Mouse (Mus musculus): ENCODE measurements around the gene Eif3a. TPM values are rescaled to one million over a fixed set of nuclear protein-coding genes. Genes with fewer than 3 reads are reported as not detected.

The Eif3a gene
- polyA plus RNA-seq, 1 experiment from 2014 or later: 149 TPM

DNA sequence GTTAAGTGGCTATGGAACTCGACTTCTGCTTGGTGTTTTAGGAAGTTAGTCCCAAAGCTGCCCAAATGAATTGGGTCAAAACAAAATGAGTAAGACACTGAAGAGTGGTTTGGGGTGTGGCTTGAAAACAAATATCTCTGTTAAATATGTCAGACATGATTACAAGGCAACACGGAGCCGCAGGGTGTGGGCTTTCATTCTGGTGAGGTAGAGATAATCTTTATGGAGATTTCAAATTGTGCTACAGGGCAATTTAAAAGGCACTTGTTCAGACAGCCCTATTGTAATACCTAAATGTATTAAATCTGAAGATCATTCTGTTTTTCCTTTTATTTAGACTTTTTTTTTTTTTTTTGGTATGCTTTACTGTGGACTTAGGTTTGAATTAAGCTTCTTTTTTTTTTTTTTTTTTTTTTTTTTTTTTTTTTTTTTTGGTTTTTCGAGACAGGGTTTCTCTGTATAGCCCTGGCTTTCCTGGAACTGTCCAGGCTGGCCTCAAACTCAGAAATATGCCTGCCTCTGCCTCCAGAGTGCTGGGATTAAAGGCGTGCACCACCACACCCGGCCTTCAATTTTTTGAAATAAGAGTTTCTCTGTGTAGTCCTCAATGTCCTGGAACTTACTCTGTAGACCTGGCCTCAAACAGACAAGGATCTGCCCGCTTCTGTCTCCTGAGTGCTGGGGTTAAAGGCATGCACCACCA, 9.6 kb upstream of the Eif3a start:
- no peak overlapping the region for H3K4me2 ChIP-seq
- peak; percentile 72 for ATAC-seq (replicated peaks; ENCODE audit: insufficient number of reproducible peaks, low FRiP score, low TSS enrichment)
- WGBS (ENCODE audit: insufficient replicate concordance): 67% methylated on average over 7 of the region's 7 CpGs

GRCm38 (mm10) chr19:60797415-60797814, 7.0 kb upstream of the Eif3a start:
- H3K4me3 ChIP-seq (ENCODE audit: low read depth, low read length): no peak overlapping the region
- no peaks in the 10 kb centered on the region for H3K27me3 ChIP-seq (ENCODE audit: control insufficient read depth, insufficient read depth, low read length)
- H3K9me3 ChIP-seq (replicated peaks; ENCODE audit: control insufficient read depth, low read length): no peaks in the 10 kb centered on the region
- no peak overlapping the region for H3K9ac ChIP-seq (ENCODE audit: low read depth, low read length)
- no peak for ATAC-seq (replicated peaks; ENCODE audit: insufficient number of reproducible peaks, low FRiP score, low TSS enrichment)
- H3K36me3 ChIP-seq (ENCODE audit: control insufficient read depth, insufficient read depth, low read length): no peaks in the 10 kb centered on the region
- H3K4me2 ChIP-seq: no peak overlapping the region
- no peaks in the 10 kb centered on the region for H3K4me1 ChIP-seq (ENCODE audit: control insufficient read depth, insufficient read depth, low read length)
- no peak overlapping the region for H3K27ac ChIP-seq (ENCODE audit: low read depth, low read length)
- WGBS (ENCODE audit: insufficient replicate concordance): 77% methylated on average over 2 of the region's 2 CpGs

More for the DNA sequence above, 9.6 kb upstream of the Eif3a start:
- Histone ChIP-seq H3K9ac (ENCODE audit: low read depth, low read length) (no peak overlapping the region), H3K27me3 (ENCODE audit: control insufficient read depth, insufficient read depth, low read length) (no peaks in the 10 kb centered on the region), H3K27ac (ENCODE audit: low read depth, low read length) (peak overlapping the region; percentile 55; the same call in 1 of the 2 replicates), H3K36me3 (ENCODE audit: control insufficient read depth, insufficient read depth, low read length) (no peaks in the 10 kb centered on the region), H3K9me3 (replicated peaks; ENCODE audit: control insufficient read depth, low read length) (no peaks in the 10 kb centered on the region), H3K4me1 (ENCODE audit: control insufficient read depth, insufficient read depth, low read length) (no peaks in the 10 kb centered on the region), H3K4me3 (ENCODE audit: low read depth, low read length) (no peak overlapping the region)

GRCm38 (mm10) chr19:60795244-60795643, 4.8 kb upstream of the Eif3a start:
- H3K9me3 ChIP-seq (replicated peaks; ENCODE audit: control insufficient read depth, low read length): no peaks in the 10 kb centered on the region
- H3K27ac ChIP-seq (ENCODE audit: low read depth, low read length): no peak overlapping the region
- no peak for ATAC-seq (replicated peaks; ENCODE audit: insufficient number of reproducible peaks, low FRiP score, low TSS enrichment)
- no peaks in the 10 kb centered on the region for H3K27me3 ChIP-seq (ENCODE audit: control insufficient read depth, insufficient read depth, low read length)
- 86% methylated on average over 2 of the region's 2 CpGs for WGBS (ENCODE audit: insufficient replicate concordance)
- no peaks in the 10 kb centered on the region for H3K36me3 ChIP-seq (ENCODE audit: control insufficient read depth, insufficient read depth, low read length)
- H3K4me1 ChIP-seq (ENCODE audit: control insufficient read depth, insufficient read depth, low read length): no peaks in the 10 kb centered on the region
- no peak overlapping the region for H3K4me2 ChIP-seq
- no peak overlapping the region for H3K4me3 ChIP-seq (ENCODE audit: low read depth, low read length)
- no peak overlapping the region for H3K9ac ChIP-seq (ENCODE audit: low read depth, low read length)

DNA sequence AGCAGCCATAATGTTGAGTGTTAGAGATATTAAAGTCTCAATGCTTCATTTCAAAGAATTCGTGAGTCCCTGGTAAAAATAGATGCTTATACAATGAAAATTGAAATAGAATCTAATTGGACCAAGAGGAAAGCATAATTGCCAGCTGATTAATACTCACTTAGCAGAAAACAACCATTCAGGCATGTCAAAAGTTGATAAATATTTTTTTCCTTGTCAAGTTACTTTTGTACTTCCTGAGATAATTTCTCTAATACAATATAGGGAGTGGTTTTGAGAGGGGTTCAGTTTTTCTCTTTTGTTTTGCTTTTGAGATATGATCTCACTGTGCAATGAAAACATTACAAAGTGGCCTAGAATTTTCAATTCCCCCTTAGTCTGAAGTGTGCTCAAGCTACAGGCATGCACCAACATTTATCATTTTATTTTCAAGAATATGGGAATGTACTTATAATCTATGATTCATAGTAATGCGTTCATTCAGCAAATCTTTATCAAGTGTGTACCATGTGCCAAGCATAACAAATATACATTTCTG, 2.8 kb upstream of the Eif3a start:
- 86% methylated on average over 2 of the region's 2 CpGs for WGBS (ENCODE audit: insufficient replicate concordance)
- ATAC-seq (replicated peaks; ENCODE audit: insufficient number of reproducible peaks, low FRiP score, low TSS enrichment): no peak
- Histone ChIP-seq H3K27me3 (ENCODE audit: control insufficient read depth, insufficient read depth, low read length) (no peaks in the 10 kb centered on the region), H3K9ac (ENCODE audit: low read depth, low read length) (no peak overlapping the region), H3K36me3 (ENCODE audit: control insufficient read depth, insufficient read depth, low read length) (no peaks in the 10 kb centered on the region), H3K4me1 (ENCODE audit: control insufficient read depth, insufficient read depth, low read length) (peaks cover 3% of the 10 kb centered on the region; the same call in 1 of the 2 replicates), H3K27ac (ENCODE audit: low read depth, low read length) (no peak overlapping the region), H3K9me3 (replicated peaks; ENCODE audit: control insufficient read depth, low read length) (no peaks in the 10 kb centered on the region), H3K4me2 (no peak overlapping the region), H3K4me3 (ENCODE audit: low read depth, low read length) (no peak overlapping the region)

GRCm38 (mm10) chr19:60791164-60791563, 706 bp upstream of the Eif3a start:
- Histone ChIP-seq H3K36me3 (ENCODE audit: control insufficient read depth, insufficient read depth, low read length) (no peaks in the 10 kb centered on the region), H3K4me2 (peak overlapping the region; percentile 75)
- 22% methylated on average over 9 of the region's 9 CpGs for WGBS (ENCODE audit: insufficient replicate concordance)

DNA sequence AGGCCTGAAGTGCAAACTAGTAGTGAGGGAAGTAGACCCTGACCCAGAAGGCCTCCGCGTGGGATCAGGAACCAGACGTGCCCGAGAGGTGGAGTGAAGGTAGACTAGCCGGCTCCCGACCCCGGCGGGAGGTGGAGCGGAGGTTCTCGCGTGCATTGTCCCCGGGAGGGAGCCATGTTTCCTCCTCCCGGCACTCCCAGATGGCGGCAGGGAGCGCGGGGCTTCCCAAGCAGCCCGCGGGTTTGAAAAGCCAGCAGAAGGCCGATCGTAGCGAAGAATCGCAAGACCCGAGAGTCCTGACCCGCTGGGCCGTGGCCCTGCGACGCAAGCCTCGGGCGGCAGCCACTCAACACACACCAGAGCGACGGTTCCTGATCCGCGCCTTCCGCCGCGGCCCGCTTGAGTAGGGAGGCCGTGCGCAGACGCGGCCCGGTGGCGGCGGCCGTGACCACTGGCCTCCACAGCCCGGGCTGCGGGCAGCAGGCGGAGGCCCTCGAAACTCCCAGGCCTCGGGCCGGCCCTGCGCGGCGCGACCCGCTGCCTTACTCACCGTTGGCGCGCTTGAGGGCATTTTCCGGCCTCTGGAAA, 445 bp downstream of the Eif3a start:
- H3K9me3 ChIP-seq (replicated peaks; ENCODE audit: control insufficient read depth, low read length): no peaks in the 10 kb centered on the region
- peaks cover 11% of the 10 kb centered on the region for H3K4me1 ChIP-seq (ENCODE audit: control insufficient read depth, insufficient read depth, low read length)
- peak overlapping the region; percentile 100 for H3K9ac ChIP-seq (ENCODE audit: low read depth, low read length)
- H3K27me3 ChIP-seq (ENCODE audit: control insufficient read depth, insufficient read depth, low read length): no peaks in the 10 kb centered on the region
- H3K36me3 ChIP-seq (ENCODE audit: control insufficient read depth, insufficient read depth, low read length): no peaks in the 10 kb centered on the region
- H3K4me2 ChIP-seq: peak overlapping the region; percentile 75
- peak overlapping the region; percentile 98 for H3K27ac ChIP-seq (ENCODE audit: low read depth, low read length)
- WGBS (ENCODE audit: insufficient replicate concordance): 0% methylated on average over 53 of the region's 60 CpGs
- H3K4me3 ChIP-seq (ENCODE audit: low read depth, low read length): peak overlapping the region; percentile 99
- ATAC-seq (replicated peaks; ENCODE audit: insufficient number of reproducible peaks, low FRiP score, low TSS enrichment): peak; percentile 69

More at GRCm38 (mm10) chr19:60791164-60791563, 706 bp upstream of the Eif3a start:
- Histone ChIP-seq H3K9me3 (replicated peaks; ENCODE audit: control insufficient read depth, low read length) (no peaks in the 10 kb centered on the region), H3K4me1 (ENCODE audit: control insufficient read depth, insufficient read depth, low read length) (peaks cover 7% of the 10 kb centered on the region), H3K9ac (ENCODE audit: low read depth, low read length) (peak overlapping the region; percentile 100), H3K4me3 (ENCODE audit: low read depth, low read length) (peak overlapping the region; percentile 99), H3K27ac (ENCODE audit: low read depth, low read length) (peak overlapping the region; percentile 98), H3K27me3 (ENCODE audit: control insufficient read depth, insufficient read depth, low read length) (no peaks in the 10 kb centered on the region)
- no peak for ATAC-seq (replicated peaks; ENCODE audit: insufficient number of reproducible peaks, low FRiP score, low TSS enrichment)

GRCm38 (mm10) chr19:60789452-60789851, 1.0 kb downstream of the Eif3a start:
- H3K9ac ChIP-seq (ENCODE audit: low read depth, low read length): peak overlapping the region; percentile 100
- no peaks in the 10 kb centered on the region for H3K9me3 ChIP-seq (replicated peaks; ENCODE audit: control insufficient read depth, low read length)
- H3K4me1 ChIP-seq (ENCODE audit: control insufficient read depth, insufficient read depth, low read length): peaks cover 11% of the 10 kb centered on the region
- H3K27ac ChIP-seq (ENCODE audit: low read depth, low read length): peak overlapping the region; percentile 98
- peak overlapping the region; percentile 75 for H3K4me2 ChIP-seq
- H3K4me3 ChIP-seq (ENCODE audit: low read depth, low read length): peak overlapping the region; percentile 99
- H3K27me3 ChIP-seq (ENCODE audit: control insufficient read depth, insufficient read depth, low read length): no peaks in the 10 kb centered on the region
- H3K36me3 ChIP-seq (ENCODE audit: control insufficient read depth, insufficient read depth, low read length): no peaks in the 10 kb centered on the region
- ATAC-seq (replicated peaks; ENCODE audit: insufficient number of reproducible peaks, low FRiP score, low TSS enrichment): no peak
- WGBS (ENCODE audit: insufficient replicate concordance): under 1% methylated on average over 7 of the region's 7 CpGs

DNA sequence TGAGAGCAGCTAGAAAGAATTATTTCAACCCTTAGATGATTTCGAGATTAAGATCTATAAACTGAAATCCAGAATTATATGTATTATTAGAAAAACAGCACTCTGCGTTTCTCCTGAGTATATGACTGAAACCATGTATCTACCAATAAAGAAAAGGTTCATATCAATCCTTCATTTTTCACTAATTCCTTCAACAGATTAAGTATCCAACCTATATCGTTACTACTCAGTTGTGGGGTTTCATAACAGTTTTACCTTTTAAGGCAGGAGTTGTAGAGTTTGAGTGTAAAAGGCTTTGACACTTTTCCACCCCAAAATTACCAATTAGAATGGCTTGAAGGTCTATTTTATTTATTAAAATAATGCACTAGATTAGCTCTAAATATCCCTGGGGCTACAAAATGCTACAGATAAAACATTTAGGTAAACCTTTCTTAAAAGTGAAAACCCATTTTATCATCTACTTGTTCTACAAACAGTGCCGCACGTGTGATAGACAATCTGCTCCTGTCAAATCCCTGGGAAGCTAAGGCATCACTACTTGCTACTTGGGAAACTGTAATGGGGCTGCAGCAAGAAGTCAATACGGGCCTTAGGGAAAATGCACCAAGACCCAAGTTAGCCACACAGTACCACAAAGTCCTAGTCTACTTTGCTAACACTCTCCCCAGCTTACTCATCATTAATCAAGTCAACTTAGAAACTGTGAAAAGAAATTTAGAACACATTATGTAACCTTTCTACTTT, 2.1 kb downstream of the Eif3a start:
- Histone ChIP-seq H3K4me1 (ENCODE audit: control insufficient read depth, insufficient read depth, low read length) (peaks cover 11% of the 10 kb centered on the region), H3K4me2 (peak overlapping the region; percentile 75), H3K9me3 (replicated peaks; ENCODE audit: control insufficient read depth, low read length) (no peaks in the 10 kb centered on the region), H3K27me3 (ENCODE audit: control insufficient read depth, insufficient read depth, low read length) (no peaks in the 10 kb centered on the region), H3K9ac (ENCODE audit: low read depth, low read length) (peak overlapping the region; percentile 58; the same call in 1 of the 2 replicates), H3K4me3 (ENCODE audit: low read depth, low read length) (peak overlapping the region; percentile 99), H3K36me3 (ENCODE audit: control insufficient read depth, insufficient read depth, low read length) (no peaks in the 10 kb centered on the region), H3K27ac (ENCODE audit: low read depth, low read length) (no peak overlapping the region)
- no peak for ATAC-seq (replicated peaks; ENCODE audit: insufficient number of reproducible peaks, low FRiP score, low TSS enrichment)
- WGBS (ENCODE audit: insufficient replicate concordance): 39% methylated on average over 6 of the region's 6 CpGs

Measured in heart, embryonic 11.5 days (tissue).